Mouse (Mus musculus) ES-E14 (cell line): ENCODE measurements around the gene 5430419D17Rik. TPM values are rescaled to one million over a fixed set of nuclear protein-coding genes. Genes with fewer than 3 reads are reported as not detected.

ENCODE experiments used
- DNase-seq: peaks from one replicate; pipeline ENCODE4 v3.0.0-alpha.2; 2013; ENCODE audit warnings: low read depth, low spot score
- H3K27ac ChIP-seq: 2 replicates; pipeline ENCODE4 v1.5.1; 2012; ENCODE audit warnings: low read depth, mild to moderate bottlenecking, low read length, moderate library complexity, mixed read lengths; ENCODE audit not compliant: poor library complexity, insufficient read depth, severe bottlenecking
- H3K36me3 ChIP-seq: 2 replicates; pipeline ENCODE4 v1.6.1; 2012; ENCODE audit warnings: mild to moderate bottlenecking, low read length, moderate library complexity, mixed read lengths; ENCODE audit not compliant: control insufficient read depth, poor library complexity, insufficient read depth, severe bottlenecking
- H3K4me1 ChIP-seq, 2 experiments: fragments of 150-350 bp in 1 of 2; sonication (generic) in 1 of 2; 2 replicates each; pipeline ENCODE4 v1.6.1; 2012; ENCODE audit warnings: low read length in 2 of 2, mild to moderate bottlenecking in 1 of 2, mixed read lengths in 1 of 2; ENCODE audit not compliant: control insufficient read depth in 2 of 2, insufficient read depth in 2 of 2, poor library complexity in 1 of 2
- H3K4me3 ChIP-seq, 2 experiments: fragments of 150-350 bp in 1 of 2; sonication (generic) in 1 of 2; 2 replicates each; pipeline ENCODE4 v1.5.1; 2012; ENCODE audit warnings: low read length in 2 of 2, low read depth in 1 of 2, mild to moderate bottlenecking in 1 of 2, mixed read lengths in 1 of 2; ENCODE audit not compliant: insufficient read depth in 1 of 2, poor library complexity in 1 of 2, severe bottlenecking in 1 of 2
- H3K9ac ChIP-seq: 2 replicates; pipeline ENCODE4 v1.6.1; 2012; ENCODE audit warnings: low read depth, mild to moderate bottlenecking, low read length, mixed read lengths; ENCODE audit not compliant: poor library complexity, insufficient read depth, severe bottlenecking
- H3K9me3 ChIP-seq: fragments of 150-350 bp; sonication (generic); 2 replicates; pipeline ENCODE4 v1.6.1; 2012; ENCODE audit warnings: low read depth, mild to moderate bottlenecking, low read length; ENCODE audit not compliant: control insufficient read depth, insufficient read depth
- CHD2 ChIP-seq: IDR thresholded peaks from 2 replicates; pipeline ENCODE4 v1.6.1; 2014; ENCODE audit warnings: mild to moderate bottlenecking, low read depth, low read length, inconsistent platforms
- HCFC1 ChIP-seq: IDR thresholded peaks from 2 replicates; pipeline ENCODE4 v1.6.1; 2012; ENCODE audit warnings: low read length, inconsistent platforms, borderline replicate concordance; ENCODE audit not compliant: insufficient read depth
- MAFK ChIP-seq: IDR thresholded peaks from 2 replicates; pipeline ENCODE4 v1.6.1; 2014; ENCODE audit warnings: mild to moderate bottlenecking, low read depth, low read length, inconsistent platforms; ENCODE audit not compliant: insufficient read depth
- ZC3H11A ChIP-seq: IDR thresholded peaks from 2 replicates; pipeline ENCODE4 v1.6.1; 2012; ENCODE audit warnings: low read depth, mild to moderate bottlenecking, inconsistent platforms, low read length, borderline replicate concordance
- ZNF384 ChIP-seq: IDR thresholded peaks from 2 replicates; pipeline ENCODE4 v1.6.1; 2012; ENCODE audit warnings: low read depth, low read length, inconsistent platforms
- in situ Hi-C, 2 experiments: fragments of 600-800 bp; cut with MboI; formaldehyde crosslinking; loops; one replicate each; pipeline ENCODE4 v1.15.1; 2025; ENCODE audit warnings: low sequenced_read_pairs in 2 of 2, inconsistent platforms in 1 of 2; ENCODE audit not compliant: unreplicated experiment in 2 of 2
- total RNA-seq: library from RNA; depleted of rRNA; stranded (reverse); fragments of 300-350 nt; gene quantifications from 2 replicates; pipeline ENCODE4 v1.2.3, GENCODE M21; 2012

Gene 5430419D17Rik
- total RNA-seq, 1 experiment, result 0.04 TPM

DNA sequence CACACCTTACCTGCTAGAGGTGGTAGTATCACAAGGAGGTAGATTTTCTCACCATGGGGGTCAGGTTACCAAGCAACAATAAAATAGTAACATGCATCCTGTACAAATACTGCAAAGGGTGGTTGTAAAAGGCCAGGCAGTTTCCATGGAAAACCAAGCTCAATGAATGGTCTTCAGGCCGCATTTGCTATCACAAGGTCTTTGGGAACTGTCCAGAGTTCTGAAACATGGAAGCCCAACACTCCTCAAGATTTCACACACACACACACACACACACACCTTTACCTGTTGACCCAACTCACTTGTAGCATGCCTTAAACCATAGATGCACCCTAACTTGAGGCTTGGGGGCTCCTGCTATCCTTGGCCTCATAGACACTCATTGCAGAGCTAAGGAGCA, 70.8 kb downstream of the 5430419D17Rik start:
- H3K9ac ChIP-seq, result no peak overlapping the region
- TF ChIP-seq MAFK, result no peak
- no peak for TF ChIP-seq CHD2
- H3K9me3 ChIP-seq, result no peaks in the 10 kb centered on the region
- no peaks in the 10 kb centered on the region for H3K36me3 ChIP-seq
- DNase-seq, result peak; percentile 46
- in situ Hi-C loops, result no loop called here
- no peak overlapping the region for H3K4me3 ChIP-seq
- no peak overlapping the region for H3K27ac ChIP-seq
- H3K4me1 ChIP-seq, result no peaks in the 10 kb centered on the region

DNA sequence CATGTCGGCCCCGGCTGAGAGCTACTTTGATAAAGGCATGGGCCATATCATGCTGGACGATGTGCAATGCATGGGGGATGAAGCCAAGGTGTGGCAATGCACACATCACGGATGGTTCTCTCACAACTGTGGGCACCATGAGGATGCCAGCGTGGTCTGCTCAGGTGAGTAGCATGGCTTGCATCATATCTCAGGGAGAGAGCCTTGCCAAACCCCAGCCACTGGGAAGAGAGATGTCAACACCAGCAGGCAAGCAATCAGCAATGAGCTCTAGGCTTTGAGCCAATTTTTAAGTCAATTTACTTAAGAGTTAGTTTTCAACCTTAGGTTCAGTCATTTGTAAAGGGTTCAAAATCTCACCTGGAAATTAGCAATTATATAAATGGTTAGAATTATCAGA, 82.6 kb downstream of the 5430419D17Rik start:
- Histone ChIP-seq H3K36me3 (no peaks in the 10 kb centered on the region), H3K9me3 (no peaks in the 10 kb centered on the region), H3K4me3 (no peak overlapping the region), H3K4me1 (no peaks in the 10 kb centered on the region), H3K27ac (no peak overlapping the region), H3K9ac (no peak overlapping the region)
- in situ Hi-C loops, result no loop called here
- TF ChIP-seq HCFC1, result no peak
- TF ChIP-seq ZNF384, result no peak
- no peak for DNase-seq

DNA sequence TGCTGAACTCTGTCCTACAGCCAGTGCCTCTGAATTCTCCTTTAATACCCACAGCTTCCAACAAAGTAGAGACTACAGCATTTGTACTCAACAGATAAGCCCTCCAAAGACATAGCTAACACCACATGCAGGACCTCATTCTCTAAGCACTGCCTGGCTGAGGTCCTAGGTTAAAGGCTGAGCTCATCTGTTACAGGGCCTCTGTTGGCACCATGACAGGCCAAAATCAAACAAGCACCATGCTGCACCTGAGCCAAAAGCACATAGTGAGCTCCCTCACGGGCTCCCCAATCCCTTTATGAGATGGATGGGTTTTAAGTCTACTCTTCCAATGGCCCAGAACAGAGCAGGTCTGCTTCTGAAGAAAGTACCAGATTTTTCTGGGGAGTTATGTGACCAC, 83.1 kb downstream of the 5430419D17Rik start:
- no peak overlapping the region for H3K27ac ChIP-seq
- no peak overlapping the region for H3K4me3 ChIP-seq
- H3K9me3 ChIP-seq, result no peaks in the 10 kb centered on the region
- no peaks in the 10 kb centered on the region for H3K4me1 ChIP-seq
- in situ Hi-C loops, result no loop called here
- no peaks in the 10 kb centered on the region for H3K36me3 ChIP-seq
- TF ChIP-seq CHD2 (no peak), ZNF384 (no peak), ZC3H11A (no peak), MAFK (no peak), HCFC1 (no peak)
- DNase-seq, result no peak
- no peak overlapping the region for H3K9ac ChIP-seq

GRCm38 (mm10) chr7:131260946-131261345, 86.7 kb downstream of the 5430419D17Rik start:
- Histone ChIP-seq H3K36me3 (no peaks in the 10 kb centered on the region), H3K9me3 (no peaks in the 10 kb centered on the region), H3K4me1 (no peaks in the 10 kb centered on the region), H3K4me3 (no peak overlapping the region), H3K9ac (no peak overlapping the region), H3K27ac (no peak overlapping the region)
- TF ChIP-seq ZNF384 (no peak), ZC3H11A (no peak), CHD2 (no peak), MAFK (no peak), HCFC1 (no peak)
- in situ Hi-C loops, result no loop called here
- DNase-seq, result no peak

DNA sequence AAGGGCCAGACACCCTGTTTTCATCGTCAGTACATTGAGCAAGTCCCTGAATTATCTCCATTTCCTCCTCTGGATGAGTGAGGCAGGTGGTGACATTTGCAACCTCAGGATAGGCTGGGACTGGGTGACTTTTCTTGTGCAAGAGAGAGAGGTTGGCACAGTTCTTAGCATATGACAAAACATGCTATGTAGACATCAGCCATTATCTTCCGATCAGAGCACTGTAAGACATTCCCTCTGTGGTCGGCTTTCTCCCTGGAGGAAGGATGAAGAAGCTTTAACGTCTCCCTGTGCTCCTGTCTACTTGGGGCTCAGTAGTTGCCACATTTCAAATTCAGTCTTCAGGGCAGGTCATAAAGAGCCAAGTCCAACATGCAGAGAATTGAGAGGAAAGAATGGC, 90.0 kb downstream of the 5430419D17Rik start:
- in situ Hi-C loops, result no loop called here
- no peak overlapping the region for H3K9ac ChIP-seq
- no peak overlapping the region for H3K27ac ChIP-seq
- H3K36me3 ChIP-seq, result no peaks in the 10 kb centered on the region
- no peaks in the 10 kb centered on the region for H3K9me3 ChIP-seq
- no peak for DNase-seq
- TF ChIP-seq MAFK (no peak), ZNF384 (no peak), ZC3H11A (no peak), HCFC1 (no peak), CHD2 (no peak)
- no peaks in the 10 kb centered on the region for H3K4me1 ChIP-seq
- no peak overlapping the region for H3K4me3 ChIP-seq
